Mouse (Mus musculus) erythroid progenitor cell, adult 5-6 weeks (primary cell): Measurements from ENCODE around the gene Leo1. TPM values are rescaled to one million over a fixed set of nuclear protein-coding genes. Genes with fewer than 3 reads are reported as not detected.
A peak's percentile ranks its signal among the peaks of the same experiment; 100 is the strongest.
"Not testable (repeated sequence)": the region's sequence is repeated elsewhere in the genome, so short reads cannot be mapped to it uniquely, and the experiment has no call there.

Experiments used
- ATAC-seq: replicated peaks from 2 replicates; pipeline ENCODE4 v1.8.0; 2016; ENCODE audit warnings: moderate number of reproducible peaks, mild to moderate bottlenecking, moderate TSS enrichment, inconsistent platforms; ENCODE audit not compliant: poor library complexity, low FRiP score, severe bottlenecking
- total RNA-seq, 2 experiments: library from RNA; stranded (forward) in 1 of 2; stranded (reverse) in 1 of 2; fragments of 150-400 nt in 1 of 2; fragments of 186-747, 209-891 nt in 1 of 2; gene quantifications; 2 replicates each; pipeline versions ENCODE4 v1.2.3 to v1.2.4; 2015 to 2017; ENCODE audit warnings: low replicate concordance in 2 of 2

Leo1 gene
- total RNA-seq, 2 experiments from 2014 or later = 4.6 to 17.5 TPM

DNA sequence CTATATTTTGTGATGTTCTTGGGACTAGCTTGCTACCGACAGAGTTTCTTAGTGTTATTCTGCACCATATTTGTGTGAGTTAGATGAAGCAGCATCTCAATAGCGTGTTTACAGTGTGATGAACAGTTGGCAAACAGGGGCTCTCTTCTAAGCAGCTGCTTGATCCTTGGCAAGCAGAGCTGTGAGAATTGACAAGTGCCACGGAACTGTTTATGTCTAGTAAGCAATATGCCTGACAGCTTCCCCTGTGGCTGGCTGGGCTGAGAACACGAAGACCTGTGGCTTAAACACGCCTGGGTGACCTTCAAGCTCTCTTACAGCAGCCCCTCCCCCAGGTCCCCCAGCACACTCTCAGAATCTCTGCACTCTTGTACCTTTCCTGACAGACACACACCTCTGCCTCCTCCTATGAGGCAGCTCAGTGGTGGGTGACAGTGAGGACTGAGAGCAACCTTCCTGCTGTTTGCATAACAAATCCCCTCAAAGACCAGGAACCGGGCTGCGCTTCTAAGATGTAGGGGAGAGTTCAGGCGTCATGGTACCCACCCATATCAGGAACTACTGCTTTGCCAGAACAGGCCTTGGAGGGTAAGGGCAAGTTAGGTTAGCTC is 21.8 kb downstream of the Leo1 start:
- no peak for ATAC-seq

DNA sequence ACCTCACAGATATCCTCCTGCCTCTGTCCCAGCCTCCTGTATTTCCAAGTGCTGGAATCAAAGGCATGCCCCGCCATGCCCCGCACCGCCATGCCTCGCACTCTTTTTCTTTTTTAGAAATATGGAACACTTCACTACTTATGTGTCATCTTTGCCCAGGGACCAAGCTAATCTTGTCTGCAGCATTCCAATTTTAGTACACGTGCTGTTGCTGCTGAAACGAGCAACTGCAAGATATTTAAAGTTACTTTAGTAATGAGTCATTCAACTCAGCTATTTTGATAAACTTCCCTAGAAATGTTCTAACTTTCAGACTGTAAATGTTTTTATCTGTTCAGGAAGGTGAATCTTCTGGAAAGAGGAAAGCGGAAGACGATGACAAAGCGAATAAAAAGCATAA is 24.5 kb downstream of the Leo1 start:
- ATAC-seq = no peak

DNA sequence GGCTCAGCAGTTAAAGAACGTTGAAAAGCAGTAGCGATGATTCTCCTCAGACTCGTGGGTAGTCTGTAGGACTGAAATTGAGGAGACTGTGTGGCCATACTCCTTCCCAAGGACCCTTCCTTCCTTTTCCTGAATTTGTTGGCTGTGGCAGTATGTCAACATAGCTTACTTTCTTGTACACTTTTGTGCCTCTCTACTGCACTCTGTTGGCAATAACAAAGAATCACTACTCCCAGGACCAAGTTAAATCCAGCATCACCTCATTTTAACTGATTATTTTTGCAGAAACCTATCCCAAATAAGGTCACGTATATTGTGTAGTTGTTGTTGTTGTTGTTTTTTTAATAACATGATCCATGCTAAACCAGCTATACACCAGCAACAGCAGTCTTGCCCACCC is 25.3 kb downstream of the Leo1 start:
- no peak for ATAC-seq

DNA sequence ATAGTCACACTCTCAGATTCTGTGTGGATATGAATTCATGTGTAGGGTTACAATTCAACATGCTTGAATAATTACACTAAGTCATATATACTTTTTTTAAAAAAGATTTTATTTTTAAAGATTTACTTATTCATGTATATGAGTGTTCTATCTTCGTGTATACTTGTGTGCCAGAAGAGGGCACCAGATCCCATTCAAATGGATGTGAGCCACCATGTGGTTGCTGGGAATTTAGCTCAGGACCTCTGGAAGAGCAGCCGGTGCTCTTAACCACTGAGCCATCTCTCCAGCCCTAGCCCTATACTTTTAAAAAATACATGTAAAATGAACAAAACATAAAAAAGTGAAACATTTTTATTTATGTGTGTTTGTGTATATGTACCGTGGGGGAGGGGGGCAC is 26.3 kb downstream of the Leo1 start:
- ATAC-seq = no peak

DNA sequence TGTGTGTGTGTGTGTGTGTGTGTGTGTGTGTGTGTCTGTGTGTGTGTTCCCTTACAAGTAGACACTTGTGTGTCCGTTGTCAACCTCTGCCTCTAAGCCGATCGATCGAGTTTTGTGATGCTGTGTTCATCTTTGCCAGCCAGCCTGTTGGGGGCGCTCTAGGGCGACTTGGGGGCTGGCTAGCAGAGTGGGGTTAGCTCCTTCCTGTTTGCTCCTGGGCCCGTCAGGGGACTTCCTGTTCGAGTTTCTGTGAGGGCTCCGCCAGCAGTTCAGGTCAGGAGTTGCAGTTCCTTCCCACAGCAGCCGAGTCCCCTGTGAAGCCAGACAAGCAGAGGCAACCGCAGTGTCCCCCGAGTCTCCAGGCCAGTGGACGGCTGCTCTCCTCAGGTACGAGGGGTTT is 27.0 kb downstream of the Leo1 start:
- ATAC-seq = no peak

DNA sequence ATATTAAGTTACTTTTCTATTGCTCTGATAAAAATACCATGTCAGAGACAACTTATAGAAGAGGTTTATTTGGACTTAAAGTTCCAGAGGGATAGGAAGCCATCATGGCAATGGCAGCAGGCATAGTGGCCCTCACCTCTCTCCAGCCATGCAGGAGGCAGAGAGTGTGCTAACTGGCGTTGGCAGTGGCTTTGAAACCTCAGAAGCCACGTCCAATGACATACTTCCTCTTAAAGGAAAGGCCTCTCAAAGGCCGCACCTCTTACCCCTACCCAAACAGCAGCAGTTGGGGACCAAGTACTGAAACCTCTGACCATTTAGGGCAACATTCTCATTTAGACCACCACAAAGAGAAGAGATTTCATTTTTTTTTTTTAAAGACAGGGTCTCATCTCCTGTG is 35.9 kb downstream of the Leo1 start:
- ATAC-seq = no peak

DNA sequence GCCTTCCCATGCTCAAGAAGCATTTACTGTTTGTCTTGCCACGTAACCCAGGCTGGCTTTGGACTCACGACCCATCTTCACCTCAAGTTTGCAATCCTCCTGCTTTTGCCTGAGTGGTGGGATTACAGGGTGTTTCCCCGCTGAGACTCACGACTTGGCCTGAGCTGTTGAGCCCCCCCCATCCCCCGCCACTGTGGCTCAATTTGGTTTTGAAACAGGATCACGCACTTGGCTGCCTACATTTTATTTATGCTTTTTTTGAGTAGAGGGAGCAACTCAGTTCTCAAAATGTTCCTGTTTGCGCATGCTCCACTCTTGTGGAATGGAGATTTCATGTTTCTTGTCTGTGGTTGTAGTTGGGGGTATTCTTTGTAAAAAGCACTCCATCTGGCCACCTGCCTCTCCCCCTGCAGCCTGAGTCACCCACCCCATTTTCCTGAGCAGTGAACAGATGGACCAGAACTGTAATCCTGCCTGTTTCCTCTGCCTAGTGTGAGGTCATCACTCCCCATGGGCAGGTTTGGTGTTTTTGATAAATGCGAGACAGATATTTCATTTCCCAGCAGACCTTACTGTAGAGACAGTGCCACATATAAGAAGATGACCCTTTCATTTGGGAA is 37.9 kb downstream of the Leo1 start:
- ATAC-seq = no peak

DNA sequence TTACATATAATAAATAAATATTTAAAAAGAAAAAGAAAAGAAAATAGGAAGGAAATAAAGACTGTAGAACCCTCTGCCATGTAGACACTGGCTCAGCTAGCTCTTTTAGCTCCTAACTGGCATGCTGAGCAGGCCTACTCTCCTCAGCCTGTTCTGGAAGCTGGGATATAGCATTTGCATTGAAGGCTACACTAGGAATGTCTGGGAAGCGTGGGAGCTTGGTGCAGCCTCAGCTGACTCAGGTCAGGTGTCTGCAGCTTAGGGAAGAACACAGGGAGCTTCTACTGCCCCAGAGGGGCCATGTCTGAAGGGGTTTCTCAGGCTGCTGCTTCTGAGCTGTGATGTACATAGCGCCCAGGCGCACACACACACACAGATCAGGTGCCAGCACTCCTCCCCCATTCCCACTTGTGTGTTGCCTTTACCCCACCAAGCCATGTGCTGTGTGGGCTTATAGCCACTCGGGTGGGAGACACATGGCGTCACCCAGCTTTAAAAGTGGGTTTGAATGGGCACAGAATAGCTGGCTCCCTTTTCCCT is 39.3 kb downstream of the Leo1 start:
- ATAC-seq = no peak

DNA sequence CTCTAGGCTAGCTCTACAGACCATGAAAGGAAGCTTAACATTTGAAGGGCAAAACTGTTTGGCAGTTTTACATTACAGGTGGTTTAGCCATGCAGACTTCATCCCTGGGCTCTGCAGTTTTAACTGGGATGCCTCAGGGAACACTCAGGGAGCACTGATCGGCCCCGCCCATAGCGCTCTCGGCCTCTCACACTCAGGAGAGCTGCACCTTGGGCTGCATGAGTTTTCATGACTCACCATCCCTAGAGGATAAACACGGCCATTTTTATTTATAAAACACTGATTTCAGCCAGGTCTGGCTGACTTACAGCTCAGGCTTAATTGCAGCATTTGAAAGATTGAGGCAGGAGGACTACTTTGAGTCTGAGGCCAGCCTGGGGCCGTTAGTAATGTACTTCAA is 43.9 kb downstream of the Leo1 start:
- no peak for ATAC-seq

DNA sequence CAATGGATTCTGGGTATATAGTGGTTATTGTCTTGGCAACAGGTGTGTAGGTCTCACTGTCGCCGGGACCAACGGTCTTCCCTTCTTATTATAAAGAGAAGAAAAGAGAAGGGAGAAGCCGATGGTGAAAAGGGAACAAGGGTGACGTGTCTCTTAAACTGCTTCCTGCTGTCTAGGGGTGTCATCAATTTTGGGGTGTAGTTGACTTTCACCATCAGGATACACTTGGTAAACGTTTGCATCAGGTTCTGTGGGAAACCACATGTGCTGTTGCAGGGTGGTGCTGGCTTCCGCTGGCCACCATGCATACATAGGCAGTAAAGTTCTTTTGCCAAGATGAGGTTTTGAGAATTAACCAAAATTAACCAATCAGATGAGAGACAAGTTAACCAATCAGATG is 46.9 kb downstream of the Leo1 start:
- not testable (repeated sequence) for ATAC-seq

DNA sequence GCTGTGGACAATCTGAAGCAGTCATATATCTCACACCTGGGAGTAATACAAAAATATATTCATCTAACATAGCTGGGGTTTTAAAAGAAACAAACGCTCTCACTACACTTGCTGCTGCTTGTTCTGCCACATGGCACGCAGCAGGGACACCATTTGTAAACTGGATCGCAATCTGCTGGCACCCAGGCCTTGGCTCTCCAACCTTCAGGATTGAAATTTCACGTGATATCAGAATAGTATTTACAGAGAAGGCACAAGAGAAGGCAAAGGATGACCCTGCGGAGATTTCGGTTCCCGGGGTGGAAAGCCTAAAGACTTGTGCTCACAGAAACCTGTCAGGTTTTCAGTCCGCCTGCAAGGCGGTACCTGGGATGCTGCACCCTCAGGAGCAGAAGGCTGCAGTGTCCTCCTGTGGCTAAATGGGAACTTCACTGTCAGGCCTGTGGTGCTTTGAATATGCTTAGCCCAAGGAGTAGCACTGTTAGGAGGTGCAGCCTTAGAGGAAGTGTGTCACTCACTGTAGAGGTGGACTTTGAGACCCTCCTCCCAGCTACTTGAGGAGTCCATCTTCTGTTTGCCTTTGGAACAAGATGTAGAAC is 53.2 kb downstream of the Leo1 start:
- ATAC-seq = no peak

DNA sequence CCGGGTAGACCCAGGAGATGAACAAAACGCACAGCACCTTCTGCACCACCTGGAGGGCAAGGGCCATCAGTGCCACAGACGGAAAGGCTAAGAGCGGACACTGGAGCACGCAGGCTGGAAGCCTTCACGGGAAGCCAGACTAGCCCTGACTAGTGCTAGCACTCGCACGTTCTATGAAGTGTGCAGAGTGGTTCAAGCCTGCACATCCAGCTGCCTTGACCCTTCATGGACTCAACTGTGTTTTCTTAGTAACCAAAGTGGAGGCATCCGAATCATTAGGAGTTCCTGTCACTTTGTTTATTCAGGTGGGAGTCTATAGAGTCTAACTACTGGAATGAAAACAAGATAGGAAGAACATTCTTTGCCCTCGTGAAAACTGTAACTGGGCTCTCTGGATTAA is 54.6 kb downstream of the Leo1 start:
- no peak for ATAC-seq

DNA sequence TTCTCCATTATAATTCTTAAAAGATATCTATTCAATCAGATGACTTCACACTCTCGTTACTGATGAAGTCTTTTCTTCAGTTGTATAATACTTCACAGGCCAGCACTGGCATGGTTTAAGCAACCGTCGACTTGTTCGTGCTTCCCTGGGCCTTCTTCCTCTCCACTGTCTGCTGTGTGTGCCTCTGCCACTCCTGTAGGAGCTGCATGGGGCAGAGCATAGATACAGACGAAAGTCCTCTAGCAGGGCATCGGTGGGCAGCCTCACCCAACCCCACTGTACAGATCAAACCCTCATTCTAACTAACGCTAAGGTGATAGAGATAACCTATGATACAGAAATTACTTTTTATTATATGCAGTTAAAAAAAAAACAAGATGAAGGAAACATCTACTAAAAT is 57.2 kb downstream of the Leo1 start:
- no peak for ATAC-seq

DNA sequence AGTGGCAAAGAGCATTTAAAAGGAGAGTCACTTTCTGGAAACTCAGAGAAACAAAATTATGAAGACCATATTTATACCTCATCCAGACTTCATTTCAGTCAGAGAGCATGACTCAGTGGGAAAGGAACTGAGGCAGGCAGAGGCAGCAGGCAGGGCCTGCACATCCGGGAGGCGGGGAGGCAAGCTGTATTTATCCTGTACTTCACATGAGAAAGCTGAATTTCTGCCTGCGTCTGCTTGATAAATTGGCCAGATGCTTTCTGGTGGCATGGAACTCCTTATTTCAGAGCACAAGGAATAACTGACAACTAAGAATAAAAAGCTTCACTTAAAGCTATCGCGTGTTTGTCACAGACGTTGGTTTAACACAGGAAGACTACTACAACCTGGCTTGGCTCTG is 63.0 kb downstream of the Leo1 start:
- no peak for ATAC-seq

DNA sequence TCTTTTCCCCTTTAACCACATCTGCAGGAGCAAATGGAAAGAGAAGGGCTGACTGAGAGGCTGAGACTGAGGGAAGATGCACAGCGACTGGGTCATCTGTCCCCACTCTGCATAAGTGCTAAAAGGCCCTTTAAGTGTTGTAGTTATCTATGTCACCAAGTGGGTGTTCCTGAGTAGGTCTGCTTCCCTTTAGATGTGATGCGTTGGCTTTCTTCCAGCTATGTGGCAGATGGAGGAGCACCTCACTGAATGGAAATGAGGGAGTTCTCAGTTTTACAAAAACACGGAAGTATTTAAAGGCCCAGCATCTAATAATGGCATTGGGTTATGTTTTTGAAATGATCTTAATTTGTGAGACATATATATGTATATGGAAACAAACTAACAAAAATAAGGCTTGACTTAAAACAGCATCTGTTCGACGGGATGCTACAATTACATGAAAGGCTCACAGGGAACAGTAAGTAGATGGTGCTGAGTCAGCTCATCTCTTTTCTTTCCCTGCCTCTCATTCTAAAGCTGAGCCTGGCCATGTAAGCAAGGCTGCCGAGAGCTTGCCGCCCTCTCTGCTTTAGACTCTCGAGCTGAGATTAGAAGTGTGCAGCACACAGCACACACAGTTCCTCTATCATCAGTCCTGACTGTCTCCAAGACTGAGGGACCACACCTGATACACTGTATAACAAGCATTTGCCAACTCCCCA is 70.1 kb downstream of the Leo1 start:
- ATAC-seq = no peak

DNA sequence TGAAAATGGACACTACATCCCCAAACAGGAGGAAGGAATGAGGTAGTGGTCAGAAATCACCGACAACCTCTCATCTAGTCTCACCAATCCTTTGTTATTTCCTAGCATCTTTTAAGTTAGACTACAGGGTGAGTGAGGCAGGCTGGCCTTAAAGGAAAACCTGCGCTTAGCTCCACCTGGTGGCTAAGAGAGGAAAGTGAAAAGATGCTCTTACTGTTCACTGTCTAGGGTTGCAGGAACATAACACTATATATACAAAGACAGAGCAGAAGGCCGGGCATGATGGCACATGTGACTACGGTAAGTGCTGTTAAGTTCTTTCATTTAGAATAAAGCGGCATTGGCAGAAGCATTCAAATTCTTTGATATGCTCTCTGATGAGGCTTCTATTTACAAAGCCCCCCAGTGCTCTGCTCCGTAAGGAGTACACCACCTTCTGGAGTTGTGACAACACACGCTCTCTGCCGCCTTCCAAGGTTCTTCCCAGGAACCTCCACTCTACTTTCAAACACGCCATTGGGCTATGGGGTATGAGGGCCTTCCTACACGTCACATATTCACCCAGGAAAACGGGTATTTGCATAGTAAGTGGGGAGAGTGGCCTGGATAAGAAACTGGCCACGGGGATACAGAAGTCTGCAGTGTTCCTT is 74.3 kb downstream of the Leo1 start:
- ATAC-seq = peak; percentile 63
